Mouse (Mus musculus): ENCODE results near the gene Rpe. TPM values are rescaled to one million over a fixed set of nuclear protein-coding genes. Genes with fewer than 3 reads are reported as not detected.

Rpe gene
- polyA plus RNA-seq, 1 experiment from 2014 or later: 59.8 TPM

Other genes with a start within 250 kb of the Rpe start
- 0.09 and 0.12 TPM in 2 replicates for gene Unc80, start 232.5 kb upstream of the Rpe start, polyA plus RNA-seq (2015; fragmentation: Nextera tagmentation; extraction: Ambion mirVana)
- 21.3 and 25.3 TPM in 2 replicates for gene Kansl1l, start 116.7 kb downstream of the Rpe start, polyA plus RNA-seq (2015; fragmentation: Nextera tagmentation; extraction: Ambion mirVana)
- 77.5 and 89.0 TPM in 2 replicates for gene Acadl, start 162.4 kb downstream of the Rpe start, polyA plus RNA-seq (2015; fragmentation: Nextera tagmentation; extraction: Ambion mirVana)
- 15.3 and 20.8 TPM in 2 replicates for gene Myl1, start 244.6 kb downstream of the Rpe start, polyA plus RNA-seq (2015; fragmentation: Nextera tagmentation; extraction: Ambion mirVana)

Measured in thymus, postnatal 0 days (tissue).